Comparison of ENCODE assay signal across 8 mouse cellular contexts in genomic region chr17:70706976-70707818, GRCm38 (mm10).
A peak's percentile ranks its signal among the peaks of the same experiment; 100 is the strongest.
DNase-seq lines count a peak whose midpoint lies in the region; ATAC-seq and TF ChIP-seq lines count a peak whose summit lies in the region.

No protein-coding gene starts in this region.

- intact Hi-C loops in left cerebral cortex, adult 2 months (cut with DNase I): loop anchor here (5.0 kb wide), 1 partner anchor 260 kb away; no protein-coding TSS in a partner anchor

- H3K27ac ChIP-seq in left cerebral cortex, adult 2 months: no peak overlapping the region

- ATAC-seq in megakaryocyte progenitor cell, adult 5-6 weeks (replicated peaks; ENCODE audit: poor library complexity): peak; percentile 98

- peak; percentile 88 for TF ChIP-seq CTCF in left cerebral cortex, adult 2 months (IDR thresholded peaks at IDR 0.05)

- peak; percentile 62 for DNase-seq in T-cell, adult 2 months (ENCODE audit: low spot score)
- peak; percentile 86 for DNase-seq in cerebellum, postnatal 4 days (ENCODE audit: low spot score in 2 of 2)
- DNase-seq in gastrocnemius, adult 8-10 months (ENCODE audit: low spot score in 2 of 2): peak; percentile 31 to 53
- DNase-seq in hindlimb bud, embryonic 11.5 days (ENCODE audit: extremely low spot score, low read depth, low spot score): peak; percentile 58
- DNase-seq in left cerebral cortex, adult 2 months (ENCODE audit: extremely low spot score in 1 of 2, low spot score in 2 of 2): peak; percentile 80 to 82
- peak; percentile 87 to 90 for DNase-seq in right cerebral cortex, postnatal 10 days (ENCODE audit: low spot score in 2 of 2)
- peak; percentile 87 for DNase-seq in urinary bladder, postnatal 14 days (ENCODE audit: low spot score)

- H3K4me3 ChIP-seq in left cerebral cortex, adult 2 months: peak overlapping the region; percentile 19; the same call in 1 of the 2 replicates
